Mouse (Mus musculus) embryo, embryonic 11 days (tissue): Measurements from ENCODE around the gene Osm.

Experiments
- DNase-seq: peaks from one replicate; pipeline ENCODE4 v3.0.0-alpha.2; 2015

Osm gene

GRCm38 (mm10) chr11:4276411-4276861 lies 40.2 kb downstream of the Osm start:
- DNase-seq: no peak

- no peak for DNase-seq
These were observed 43.7 kb downstream of the Osm start for GRCm38 (mm10) chr11:4279909-4280308.

- no peak for DNase-seq
These were observed 45.6 kb downstream of the Osm start for GRCm38 (mm10) chr11:4281852-4282251.

- peak; percentile 76 for DNase-seq
These were observed 47.4 kb downstream of the Osm start for GRCm38 (mm10) chr11:4283627-4284026.

GRCm38 (mm10) chr11:4289280-4289679 lies 53.1 kb downstream of the Osm start:
- DNase-seq: no peak
